Mouse (Mus musculus) Muller cell, postnatal 12 days (primary cell): Measurements from ENCODE around the gene Phc2.
A peak's percentile ranks its signal among the peaks of the same experiment; 100 is the strongest.

Source experiments
- DNase-seq: peaks from one replicate; pipeline ENCODE4 v3.0.0-alpha.2; 2015; ENCODE audit errors: inconsistent ontology term

Gene Phc2

GRCm38 (mm10) chr4:128782037-128782436 is 127.5 kb downstream of the Phc2 start:
- DNase-seq = no peak

GRCm38 (mm10) chr4:128782645-128783044 is 128.1 kb downstream of the Phc2 start:
- DNase-seq = no peak

- DNase-seq = no peak
These were observed 130.6 kb downstream of the Phc2 start for GRCm38 (mm10) chr4:128784950-128785631.

- no peak for DNase-seq
These were observed 131.6 kb downstream of the Phc2 start for GRCm38 (mm10) chr4:128785921-128786654.

GRCm38 (mm10) chr4:128787023-128787939 is 132.8 kb downstream of the Phc2 start:
- no peak for DNase-seq

- no peak for DNase-seq
These were observed 133.6 kb downstream of the Phc2 start for GRCm38 (mm10) chr4:128788108-128788507.

GRCm38 (mm10) chr4:128789646-128790045 is 135.1 kb downstream of the Phc2 start:
- DNase-seq = no peak

GRCm38 (mm10) chr4:128793710-128794109 is 139.2 kb downstream of the Phc2 start:
- DNase-seq = peak; percentile 80

GRCm38 (mm10) chr4:128794198-128794597 is 139.7 kb downstream of the Phc2 start:
- no peak for DNase-seq

GRCm38 (mm10) chr4:128795596-128795995 is 141.1 kb downstream of the Phc2 start:
- no peak for DNase-seq

- DNase-seq = peak; percentile 30
These were observed 142.3 kb downstream of the Phc2 start for GRCm38 (mm10) chr4:128796788-128797187.

- DNase-seq = no peak
These were observed 147.4 kb downstream of the Phc2 start for GRCm38 (mm10) chr4:128801675-128802465.
